Mouse (Mus musculus) heart, postnatal 0 days (tissue): ENCODE measurements around the gene Gabrb3.

ENCODE experiments used
- CTCF ChIP-seq: IDR thresholded peaks from 2 replicates; pipeline ENCODE4 v1.5.1; 2016; ENCODE audit warnings: antibody characterized with exemption, control low read depth, low read depth
- EP300 ChIP-seq: IDR thresholded peaks from 2 replicates; pipeline ENCODE4 v1.6.1; 2016; ENCODE audit warnings: antibody characterized with exemption, low read depth

GRCm38 (mm10) chr7:57471316-57471715, 51.8 kb downstream of the Gabrb3 start:
- TF ChIP-seq EP300 = no peak
- TF ChIP-seq CTCF = no peak
